Mouse (Mus musculus) frontal cortex, adult 2 months (tissue): ENCODE results near the gene Lbhd1. TPM values are rescaled to one million over a fixed set of nuclear protein-coding genes. Genes with fewer than 3 reads are reported as not detected.
"Not testable (repeated sequence)": the region's sequence is repeated elsewhere in the genome, so short reads cannot be mapped to it uniquely, and the experiment has no call there.

ENCODE experiments used
- DNase-seq, 2 experiments: peaks; one replicate each; pipeline ENCODE4 v3.0.0; 2022; ENCODE audit warnings: low spot score in 1 of 2; ENCODE audit errors: extremely low spot score in 1 of 2
- polyA plus RNA-seq: library from polyadenylated mRNA; depleted of rRNA; stranded (reverse); fragments of >200 nt; gene quantifications from 2 replicates; pipeline ENCODE4 v1.2.3, GENCODE M21; 2012

The Lbhd1 gene
- polyA plus RNA-seq, 1 experiment = 4.0 TPM

- peak; percentile 97 to 99 for DNase-seq
Measured at GRCm38 (mm10) chr19:8871267-8872186, 12.0 kb upstream of the Lbhd1 start, which contains the start of gene Ubxn1. Ubxn1 (plus strand) TSS chr19:8871496.

GRCm38 (mm10) chr19:8872266-8872840 lies 11.2 kb upstream of the Lbhd1 start:
- no peak for DNase-seq

- no peak for DNase-seq
Measured at GRCm38 (mm10) chr19:8875031-8875430, 8.5 kb upstream of the Lbhd1 start.

GRCm38 (mm10) chr19:8880311-8881033 lies 3.1 kb upstream of the Lbhd1 start, which contains the start of gene Uqcc3:
Uqcc3 (minus strand) TSS chr19:8880923.
- peak; percentile 88 to 93 for DNase-seq

- no peak for DNase-seq
Measured at GRCm38 (mm10) chr19:8881034-8881392, 2.5 kb upstream of the Lbhd1 start.

- DNase-seq = no peak
Measured at GRCm38 (mm10) chr19:8886916-8887584, 3.5 kb downstream of the Lbhd1 start.

GRCm38 (mm10) chr19:8887585-8888463 lies 4.3 kb downstream of the Lbhd1 start:
- DNase-seq = no peak

GRCm38 (mm10) chr19:8888511-8889385 lies 5.2 kb downstream of the Lbhd1 start, which contains the start of the genes 1810009A15Rik and Gm49416:
1810009A15Rik (plus strand) TSS chr19:8888853.
Gm49416 (plus strand) TSS chr19:8888926.
- peak; percentile 88 to 96 for DNase-seq

GRCm38 (mm10) chr19:8892829-8893766 lies 9.6 kb downstream of the Lbhd1 start, which contains the start of gene Ints5:
Ints5 (plus strand) TSS chr19:8893005.
- peak; percentile 69 to 92 for DNase-seq

- no peak for DNase-seq
Measured at GRCm38 (mm10) chr19:8895397-8895960, 11.9 kb downstream of the Lbhd1 start.

- not testable (repeated sequence) for DNase-seq
Measured at GRCm38 (mm10) chr19:8896231-8896630, 12.7 kb downstream of the Lbhd1 start.

GRCm38 (mm10) chr19:8897211-8897864 lies 13.8 kb downstream of the Lbhd1 start:
- DNase-seq = not testable (repeated sequence)

GRCm38 (mm10) chr19:8897865-8898495 lies 14.4 kb downstream of the Lbhd1 start, which contains the start of gene Ganab:
Ganab (plus strand) TSS chr19:8898071.
- peak; percentile 95 to 97 for DNase-seq

GRCm38 (mm10) chr19:8898576-8898975 lies 15.0 kb downstream of the Lbhd1 start:
- no peak for DNase-seq

GRCm38 (mm10) chr19:8899079-8899478 lies 15.5 kb downstream of the Lbhd1 start:
- DNase-seq = no peak

- no peak for DNase-seq
Measured at GRCm38 (mm10) chr19:8903412-8903811, 19.9 kb downstream of the Lbhd1 start.
